Mouse (Mus musculus) frontal cortex, postnatal 10 days (tissue): ENCODE data around the gene Rdh8.
"Not testable (repeated sequence)": the region's sequence is repeated elsewhere in the genome, so short reads cannot be mapped to it uniquely, and the experiment has no call there.

ENCODE experiments used
- DNase-seq, 2 experiments: peaks; one replicate each; pipeline ENCODE4 v3.0.0; 2022; ENCODE audit warnings: low spot score in 2 of 2, mixed read lengths in 1 of 2

Rdh8 gene

DNA sequence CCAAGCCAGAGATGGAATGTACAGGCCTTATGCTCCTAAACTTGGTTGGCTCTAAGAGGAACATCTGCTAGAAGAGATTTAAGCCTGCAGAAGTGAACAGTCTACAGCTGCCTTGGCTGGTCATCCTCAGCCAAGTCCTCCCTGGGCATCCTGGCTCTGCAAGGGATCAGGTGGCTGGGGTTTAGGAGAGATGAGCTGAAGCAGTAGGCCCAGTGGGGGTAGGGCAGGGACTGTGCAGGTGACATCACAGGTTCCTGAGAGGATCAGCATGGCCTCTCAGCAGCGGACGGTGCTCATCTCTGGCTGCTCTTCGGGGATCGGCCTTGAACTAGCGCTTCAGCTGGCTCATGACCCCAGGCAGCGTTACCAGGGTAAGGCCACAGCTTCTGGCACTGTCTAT lies at the start of gene Rdh8:
TSS of gene Rdh8 (plus strand) at position 268 of the 400 bp plus-strand sequence.
- no peak for DNase-seq

DNA sequence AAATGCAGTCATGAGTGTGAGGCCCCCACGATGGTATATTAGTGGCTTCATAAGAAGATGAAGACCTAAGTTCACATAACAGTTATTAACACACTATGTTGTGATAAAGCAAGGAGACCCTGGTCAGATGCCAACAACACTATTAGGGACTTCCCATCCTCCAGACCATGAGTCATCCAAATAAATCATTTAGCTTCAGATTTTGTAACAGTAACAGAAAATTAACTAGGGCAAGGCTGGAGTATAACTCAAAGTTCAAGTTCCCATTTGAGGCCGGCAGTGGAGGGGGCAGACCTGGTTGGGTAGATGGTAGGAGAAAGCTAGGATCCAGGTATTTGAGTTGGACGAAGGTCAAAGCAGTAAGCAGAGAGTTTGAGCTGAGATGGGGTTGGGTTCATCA lies 37.0 kb upstream of the Rdh8 start:
- no peak for DNase-seq

DNA sequence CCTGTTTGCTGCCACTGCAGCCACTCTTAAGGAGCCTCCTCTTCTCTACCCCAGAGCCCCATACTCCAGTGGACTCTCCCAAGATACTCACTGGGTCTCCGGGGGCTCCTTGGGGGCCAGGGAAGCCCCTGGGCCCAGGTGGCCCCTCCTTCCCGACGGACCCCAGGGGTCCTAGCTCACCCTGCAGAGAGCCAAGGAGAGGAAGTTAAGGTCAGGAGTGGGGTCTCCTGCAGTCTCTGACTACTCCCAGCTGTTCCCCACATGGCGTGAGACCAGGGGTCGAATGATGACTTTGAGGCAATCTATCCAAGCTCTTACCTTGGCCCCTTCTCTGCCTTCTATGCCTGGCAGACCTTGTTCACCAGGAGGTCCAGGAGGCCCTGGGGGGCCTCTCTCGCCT lies 33.2 kb upstream of the Rdh8 start:
- no peak for DNase-seq

DNA sequence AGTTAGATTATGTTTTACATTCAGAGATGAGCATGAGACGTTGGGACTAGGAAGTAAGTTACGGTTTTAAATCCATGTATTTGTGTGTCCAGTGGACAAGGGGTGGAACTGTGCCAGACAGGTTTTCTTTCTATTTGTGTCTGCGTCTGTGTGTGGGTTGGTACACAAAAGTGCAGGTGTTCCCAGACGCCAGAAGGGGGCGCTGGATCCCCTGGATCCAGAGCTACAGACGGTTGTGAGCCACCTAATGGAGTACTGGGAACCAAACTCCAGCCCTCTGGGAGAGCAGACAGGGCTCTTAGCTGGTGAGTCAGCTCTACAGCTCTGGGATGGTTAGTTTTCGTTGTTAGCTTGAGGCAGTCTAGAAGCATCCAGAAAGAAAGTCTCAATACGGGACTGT lies 30.3 kb upstream of the Rdh8 start:
- no peak for DNase-seq

DNA sequence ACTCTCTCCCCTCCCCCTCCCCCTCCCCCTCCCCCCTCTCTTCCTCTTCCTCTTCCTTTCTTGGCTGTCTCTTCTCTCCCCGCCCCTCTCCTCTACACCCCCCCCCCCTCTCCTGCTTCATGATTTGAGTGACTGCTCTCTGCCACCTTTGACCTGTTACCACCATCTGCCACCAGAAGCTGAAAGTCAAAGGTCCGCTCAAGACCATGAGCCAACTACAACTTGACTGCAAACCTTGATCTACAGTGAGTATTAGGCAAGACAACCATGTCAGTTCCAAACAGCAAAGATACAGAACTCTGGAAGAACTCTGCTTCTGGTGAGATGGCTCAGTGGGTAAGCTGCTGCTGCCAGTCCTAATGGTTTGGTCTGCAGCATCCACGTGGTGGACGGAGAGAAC lies 28.7 kb upstream of the Rdh8 start:
- no peak for DNase-seq

DNA sequence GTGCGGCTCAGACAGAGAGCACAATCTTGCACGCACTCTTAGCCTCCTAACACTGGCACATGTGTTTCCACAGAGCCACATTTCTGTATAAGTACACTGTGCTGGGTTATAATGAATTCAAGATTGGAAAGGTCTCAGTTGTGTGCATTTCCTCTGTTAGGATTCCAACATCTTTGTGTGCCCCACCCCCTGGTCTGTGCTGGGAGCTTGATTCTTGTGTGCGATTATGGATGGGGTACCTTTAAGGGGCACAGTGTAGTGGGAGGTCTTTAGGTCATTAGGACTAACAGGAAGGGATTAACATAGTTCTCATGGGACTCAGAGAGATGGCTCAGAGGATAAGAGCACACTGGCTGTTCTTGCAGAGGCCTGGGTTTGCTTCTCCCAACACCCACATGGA lies 28.0 kb upstream of the Rdh8 start:
- no peak for DNase-seq

DNA sequence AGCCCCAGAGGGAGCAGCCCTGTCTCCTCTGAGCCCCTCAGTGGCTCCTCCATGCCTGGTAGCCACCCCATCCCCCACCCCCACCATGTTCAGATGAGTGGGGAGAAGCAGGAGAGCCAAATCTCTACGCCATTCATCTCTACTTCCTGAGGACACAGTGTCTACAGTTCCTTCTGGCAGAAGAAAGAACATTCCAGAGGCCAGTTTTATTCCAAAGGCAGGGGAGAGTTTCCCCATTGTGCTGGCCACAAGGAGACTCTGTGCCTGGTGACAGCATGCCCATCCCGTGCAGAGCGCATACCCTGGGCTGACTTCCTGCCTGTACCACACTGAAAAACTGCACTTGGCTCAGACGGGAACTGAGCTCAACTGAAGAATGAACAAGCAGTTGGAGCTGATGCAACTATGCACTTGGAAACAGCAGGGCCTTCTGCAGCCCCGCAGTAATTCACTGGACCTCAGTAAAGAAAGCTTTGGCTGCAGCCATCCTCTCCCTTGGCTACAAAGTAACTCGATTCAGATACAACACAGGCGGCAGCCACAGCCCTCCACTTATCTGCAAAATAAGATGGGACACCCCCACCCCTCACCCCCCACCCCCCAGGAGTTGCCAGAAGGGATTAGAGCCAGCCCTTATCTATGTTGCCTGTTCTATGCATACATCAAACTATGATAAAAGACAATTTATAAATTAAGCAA lies 24.0 kb upstream of the Rdh8 start:
- DNase-seq, result peak; percentile 58 to 67

DNA sequence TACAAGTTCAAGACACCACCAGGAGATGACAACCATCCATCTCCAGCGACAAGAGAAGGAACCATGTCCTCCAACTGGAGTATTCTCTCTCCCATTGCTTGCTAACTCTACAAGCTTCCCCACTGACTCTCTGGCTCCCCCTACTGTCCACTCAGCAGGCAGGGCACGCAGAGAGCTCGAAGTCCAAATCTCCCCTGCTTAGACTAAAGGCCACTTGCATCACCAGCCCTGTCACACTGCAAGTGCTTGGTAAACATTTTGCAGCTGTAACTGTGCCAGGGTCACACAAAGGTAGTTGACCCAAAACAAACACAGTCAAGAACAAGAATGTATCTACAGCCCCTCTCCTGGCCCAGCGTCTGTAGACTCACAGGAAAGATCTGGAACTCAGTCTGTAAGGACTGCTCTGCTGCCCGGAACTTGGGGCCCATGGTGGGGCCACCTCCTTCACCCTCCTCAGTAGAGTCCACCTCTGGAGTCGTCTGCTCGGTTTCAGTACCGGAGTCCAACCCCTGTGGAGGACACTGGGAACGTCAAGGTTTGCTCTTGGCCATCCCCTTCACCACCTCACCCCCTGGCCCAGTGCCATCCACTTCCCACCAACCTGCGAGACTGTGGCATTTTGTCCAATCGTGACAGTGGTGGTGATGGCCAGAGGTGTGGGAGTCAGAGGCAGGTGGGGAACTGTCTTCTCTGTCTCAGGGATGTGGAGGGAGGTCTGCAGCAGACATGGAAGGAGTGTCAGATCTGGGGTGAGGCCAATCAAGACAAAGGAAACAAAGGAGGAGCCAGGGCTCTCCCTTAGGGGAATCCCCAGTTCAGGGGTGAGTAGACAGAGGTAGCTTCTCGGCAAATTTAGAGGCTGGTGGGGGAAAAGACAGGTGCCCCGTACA lies 13.8 kb upstream of the Rdh8 start:
- no peak for DNase-seq

DNA sequence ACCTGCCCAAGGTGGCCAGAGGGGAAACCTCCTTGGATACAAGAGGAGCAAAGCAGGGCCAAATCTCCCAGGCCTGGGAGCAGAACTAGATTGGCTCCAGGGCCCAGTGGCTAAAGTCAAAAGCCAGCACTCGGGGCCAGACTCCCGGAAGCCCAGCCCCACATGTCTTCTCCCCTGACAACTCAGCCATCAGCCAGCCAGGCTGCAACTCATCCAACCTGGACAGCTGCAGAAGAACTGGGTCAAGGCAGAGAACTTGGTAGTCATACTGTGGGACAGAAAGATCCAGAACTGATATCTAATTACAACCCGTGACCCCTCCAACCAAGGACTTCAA lies 13.2 kb upstream of the Rdh8 start:
- no peak for DNase-seq

DNA sequence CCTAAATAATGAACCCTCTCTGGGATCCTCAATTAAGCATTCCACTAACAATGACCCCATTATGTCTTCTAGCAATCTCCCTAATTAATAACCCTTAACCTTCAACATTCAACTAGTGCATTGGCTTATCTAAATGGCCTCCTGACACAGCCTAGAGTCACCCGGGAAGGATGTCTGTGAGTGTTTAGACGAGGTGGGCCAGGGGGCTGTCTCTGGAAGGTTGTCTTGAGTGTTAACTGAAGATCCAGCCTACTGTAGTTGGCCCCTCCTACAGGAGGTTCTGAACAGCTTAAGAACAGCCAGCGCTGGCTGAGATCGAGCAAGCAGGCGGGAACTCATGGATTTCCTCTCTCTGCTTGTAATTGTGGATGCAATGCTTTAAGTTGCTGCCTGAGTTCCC lies 12.6 kb upstream of the Rdh8 start:
- DNase-seq, result no peak

DNA sequence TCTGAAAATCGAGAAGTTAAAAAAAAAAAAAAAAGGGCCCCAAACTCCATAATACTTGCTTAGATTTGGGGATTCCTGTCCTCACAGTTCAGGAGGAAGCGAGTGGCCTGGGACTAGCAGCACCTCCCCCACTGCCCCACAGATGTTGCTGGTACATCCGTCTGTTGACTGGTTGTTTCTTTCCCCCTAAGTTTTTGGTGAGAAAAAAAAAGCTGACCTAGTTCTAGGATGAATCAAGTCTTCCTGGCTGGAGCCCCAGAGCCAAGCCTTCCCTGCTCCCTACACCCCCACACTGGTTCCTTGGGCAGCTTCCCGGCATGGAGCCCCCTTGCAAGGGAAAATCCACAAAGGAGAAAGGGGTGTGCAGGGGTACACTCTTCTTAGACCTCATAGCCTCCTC lies 8.0 kb upstream of the Rdh8 start:
- DNase-seq, result no peak

DNA sequence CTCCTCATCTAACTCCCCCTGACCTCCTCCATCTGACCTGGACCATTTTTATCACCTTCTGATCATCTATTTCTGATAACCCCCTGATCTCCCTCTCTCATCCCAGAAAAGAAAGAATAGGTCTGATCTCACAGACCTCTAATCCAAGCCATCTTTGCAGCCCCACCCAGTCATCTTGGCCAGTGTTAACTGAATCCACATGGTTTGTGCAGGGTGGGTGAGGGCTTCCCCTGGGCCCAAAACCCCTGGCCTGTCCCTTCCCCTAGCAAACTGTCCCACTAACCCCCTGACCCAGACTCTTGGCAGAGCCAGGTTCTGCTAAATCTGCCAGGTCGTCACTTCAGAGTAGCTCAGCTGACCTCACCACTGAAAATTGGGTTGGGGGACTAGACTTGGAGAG lies 7.5 kb upstream of the Rdh8 start:
- no peak for DNase-seq

DNA sequence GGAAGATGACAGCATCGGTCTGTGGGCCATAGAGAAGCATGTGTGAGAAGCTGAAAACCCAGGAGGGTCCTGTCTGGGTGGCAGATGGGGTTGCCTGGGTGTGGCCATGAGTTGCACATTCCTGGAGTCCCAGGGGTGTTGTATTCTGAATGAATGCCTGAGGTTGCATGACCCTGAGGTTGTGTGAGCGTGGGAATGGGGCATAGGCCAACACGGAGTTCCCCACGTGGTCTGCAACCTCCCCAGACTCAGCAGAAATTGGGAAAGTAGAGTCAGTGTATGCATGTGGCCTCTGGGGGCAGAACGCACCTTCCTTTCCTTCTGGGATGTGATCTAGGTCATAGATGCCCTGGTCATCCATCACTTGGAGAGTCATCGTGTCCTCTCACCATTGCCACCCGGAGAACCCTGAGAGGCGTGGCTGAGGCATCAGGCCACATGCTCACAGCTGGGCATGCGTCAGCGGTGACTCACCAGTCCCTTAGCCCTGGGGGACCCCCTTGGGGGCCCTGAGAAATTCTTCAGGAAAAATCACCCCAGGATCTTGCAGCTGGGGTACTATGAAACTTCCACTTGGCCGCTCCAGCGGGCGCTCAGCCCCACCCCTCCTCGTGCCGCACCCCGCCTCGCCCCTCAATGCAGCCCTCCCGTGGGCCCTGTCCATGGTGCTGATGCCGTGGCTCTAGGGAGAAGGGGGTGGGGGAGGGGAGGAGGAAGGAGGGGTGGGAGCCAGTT lies 5.6 kb upstream of the Rdh8 start:
- no peak for DNase-seq

DNA sequence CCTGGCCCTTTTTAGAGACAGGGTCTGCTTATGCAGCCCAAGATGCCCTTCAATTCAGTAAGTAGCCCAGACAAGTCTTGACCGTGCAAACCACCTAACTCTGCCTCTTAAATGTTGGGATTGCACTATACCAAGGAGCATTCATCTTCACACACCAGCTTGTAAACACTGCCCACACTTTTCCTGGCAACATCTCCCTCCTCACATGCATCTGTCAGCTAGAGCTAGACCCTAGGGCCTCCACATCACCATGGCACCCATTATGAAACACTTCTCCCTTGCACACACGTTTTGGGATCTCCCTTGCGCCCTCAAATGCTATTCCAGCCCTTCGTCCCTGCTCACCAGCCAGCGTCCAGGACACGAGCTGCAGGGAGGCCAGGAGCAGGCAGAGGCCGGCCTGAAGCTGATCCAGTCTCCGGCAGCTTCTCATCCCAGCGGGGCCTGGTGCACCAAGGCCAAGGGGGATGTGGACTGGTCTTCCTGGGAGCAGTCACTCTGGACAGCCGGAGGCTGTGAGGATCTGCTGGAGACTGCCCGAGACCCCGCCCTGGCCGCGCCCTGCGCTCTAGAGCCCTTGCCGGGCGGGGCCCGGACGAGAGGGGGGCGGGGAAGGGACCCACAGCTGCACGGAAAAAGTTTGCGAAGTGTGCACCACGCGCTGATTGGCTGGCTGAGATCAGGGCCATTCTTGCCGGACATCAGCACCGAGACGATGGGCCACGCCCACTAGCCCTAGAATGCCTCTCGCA lies 3.6 kb upstream of the Rdh8 start, which contains the start of gene Col5a3:
TSS of gene Col5a3 (minus strand) at position 547 of the 752 bp plus-strand sequence.
- no peak for DNase-seq

DNA sequence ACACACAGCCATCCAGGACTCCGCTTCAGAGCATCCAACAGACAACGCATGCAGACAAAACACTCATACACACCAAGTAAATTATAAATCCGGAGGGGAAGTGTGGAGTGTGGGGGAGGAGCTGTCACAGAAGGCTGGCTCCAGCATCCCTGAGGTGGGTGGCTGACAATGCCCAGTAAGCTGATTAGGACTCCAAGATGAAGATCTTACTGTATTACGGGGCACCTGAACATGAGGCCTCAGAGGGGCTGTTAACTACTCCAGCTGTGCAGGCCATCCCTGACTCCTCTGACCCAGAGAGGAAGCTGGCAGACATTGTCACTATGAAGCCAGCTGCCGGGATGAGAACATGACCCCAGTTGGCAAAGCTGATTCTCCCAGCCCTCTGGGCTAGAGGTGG lies 1.7 kb downstream of the Rdh8 start:
- DNase-seq, result no peak

DNA sequence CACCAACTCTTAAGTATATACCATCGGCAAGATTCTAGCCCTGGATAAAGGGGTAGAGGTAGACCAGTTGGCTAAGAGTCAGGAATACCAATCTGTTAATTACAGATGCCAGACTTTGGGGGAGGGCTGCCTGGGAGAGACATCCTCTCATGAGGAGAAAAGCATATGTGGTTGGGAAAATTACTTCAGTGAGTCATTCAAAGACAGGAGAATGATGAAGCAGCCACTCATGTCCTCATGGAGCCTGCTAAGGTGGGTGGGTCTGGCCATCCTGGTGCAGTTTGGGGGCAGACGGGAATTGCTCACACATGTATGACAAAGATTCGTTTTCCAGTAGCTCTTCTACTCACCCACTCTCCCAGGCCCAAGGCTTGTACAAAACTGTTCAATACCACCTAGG lies 4.5 kb downstream of the Rdh8 start:
- no peak for DNase-seq

DNA sequence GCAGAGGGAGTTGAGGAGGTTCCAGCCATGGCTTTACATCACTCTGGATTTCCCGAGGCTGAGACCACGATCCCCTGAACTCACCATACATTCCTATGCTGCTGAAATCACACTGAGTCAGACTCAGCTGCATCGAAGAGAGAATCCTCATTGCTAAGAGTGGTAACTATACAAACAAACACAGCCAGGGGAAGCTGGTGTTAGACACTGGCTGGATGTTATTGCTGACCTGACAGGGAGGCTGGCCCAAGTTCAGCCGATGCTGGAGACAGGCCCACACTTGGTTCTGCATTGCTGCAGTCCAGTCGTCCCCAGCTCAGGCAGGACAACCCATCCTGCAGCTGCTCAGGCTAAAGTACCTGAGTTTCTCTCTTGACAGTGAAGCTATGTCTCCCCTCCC lies 7.5 kb downstream of the Rdh8 start:
- no peak for DNase-seq

DNA sequence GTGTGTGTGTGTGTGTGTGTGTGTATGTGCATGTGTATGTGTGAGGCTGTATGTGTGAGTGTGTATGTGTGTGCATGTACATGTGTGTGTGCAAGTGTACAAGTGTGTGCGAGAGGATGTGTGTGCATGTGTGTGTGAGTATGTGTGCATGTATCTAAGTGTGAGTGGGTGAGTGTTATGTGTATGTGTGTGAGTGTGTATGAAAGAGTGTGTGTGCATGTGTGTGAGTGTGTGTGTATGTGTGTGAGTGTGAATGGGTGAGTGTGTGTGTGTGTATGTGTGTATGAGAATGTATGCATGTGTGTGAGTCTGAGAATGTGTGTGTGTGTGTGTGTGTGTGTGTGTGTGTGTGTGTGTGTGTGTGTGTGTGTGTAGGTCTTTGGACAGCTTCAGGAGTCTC lies 9.8 kb downstream of the Rdh8 start:
- DNase-seq, result no peak

DNA sequence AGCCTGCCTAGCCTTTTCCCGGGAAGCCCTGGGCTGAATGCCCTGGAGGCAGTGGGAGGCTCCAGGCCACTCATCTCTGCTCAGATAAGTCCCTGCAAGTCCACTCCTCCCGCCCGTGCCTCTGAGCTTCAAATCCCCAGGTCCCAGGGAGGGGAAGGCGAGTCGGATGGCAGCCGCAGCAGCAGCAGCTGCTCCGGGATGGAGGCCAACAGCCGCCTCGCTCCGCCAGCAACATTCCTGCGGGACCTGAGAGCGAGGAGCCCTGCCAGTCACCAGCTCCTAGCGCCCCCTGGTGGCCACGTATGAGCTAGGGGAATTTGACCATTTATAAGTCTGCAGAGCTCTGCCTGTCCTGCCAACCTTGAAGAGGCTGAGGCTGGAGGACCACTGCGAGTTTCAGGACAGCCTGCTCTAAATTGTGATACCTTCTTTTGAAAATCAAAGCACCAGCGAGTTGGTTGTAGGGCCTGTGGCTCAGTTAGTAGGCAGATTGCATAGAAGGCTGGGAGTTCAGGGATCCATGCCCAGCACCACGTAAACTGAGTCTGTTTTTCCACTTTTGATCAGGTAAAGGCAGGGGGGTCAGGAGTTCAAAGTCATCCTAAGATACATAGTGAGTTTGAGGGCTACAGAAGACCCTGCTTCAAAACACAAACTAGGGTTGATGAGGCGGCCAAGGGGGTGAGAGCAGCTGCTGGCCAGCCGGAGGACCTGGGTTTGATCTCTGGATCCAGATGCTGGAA lies 12.8 kb downstream of the Rdh8 start:
- peak; percentile 85 to 92 for DNase-seq

DNA sequence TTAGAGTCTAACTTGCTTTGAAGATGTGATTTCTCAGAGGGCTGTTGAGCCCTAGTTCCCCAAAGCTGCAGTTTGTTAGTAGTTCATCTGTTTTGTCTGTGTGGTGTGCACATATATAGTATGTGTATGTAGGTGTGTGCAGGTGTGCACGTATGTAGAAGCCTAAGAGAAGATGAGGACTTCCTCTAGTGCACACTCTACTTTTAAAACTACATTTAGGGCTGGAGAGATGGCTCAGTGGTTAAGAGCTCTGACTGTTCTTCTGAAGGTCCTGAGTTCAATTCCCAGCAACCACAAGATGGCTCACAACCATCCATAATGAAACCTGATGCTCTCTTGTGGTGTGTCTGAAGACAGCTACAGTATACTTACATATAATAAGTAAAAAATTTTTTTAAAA lies 16.6 kb downstream of the Rdh8 start:
- no peak for DNase-seq

DNA sequence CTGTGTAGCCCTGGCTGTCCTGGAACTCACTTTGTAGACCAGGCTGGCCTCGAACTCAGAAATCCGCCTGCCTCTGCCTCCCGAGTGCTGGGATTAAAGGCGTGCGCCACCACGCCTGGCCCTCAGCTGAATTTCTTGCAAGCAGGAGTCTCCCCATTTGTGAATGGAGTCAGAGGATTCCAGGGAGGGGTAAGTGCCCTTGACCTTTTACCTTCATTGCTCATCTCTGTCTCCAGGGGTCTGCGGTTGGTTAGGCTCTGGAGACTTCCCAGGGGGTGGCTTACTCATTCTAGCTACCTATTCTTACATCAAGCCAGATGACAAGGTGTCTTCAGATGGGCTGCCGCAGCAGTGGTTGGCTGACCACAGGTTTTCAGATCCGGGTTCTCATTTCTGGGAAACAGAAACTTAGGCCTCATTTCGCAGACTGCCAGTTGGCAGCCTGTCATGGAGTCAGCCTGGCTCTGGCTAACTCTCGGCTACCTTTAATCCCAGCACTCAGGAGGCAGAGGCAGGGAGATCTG lies 17.2 kb downstream of the Rdh8 start:
- DNase-seq, result not testable (repeated sequence)
